Mouse (Mus musculus): Measurements from ENCODE around the gene Clta.

DNA sequence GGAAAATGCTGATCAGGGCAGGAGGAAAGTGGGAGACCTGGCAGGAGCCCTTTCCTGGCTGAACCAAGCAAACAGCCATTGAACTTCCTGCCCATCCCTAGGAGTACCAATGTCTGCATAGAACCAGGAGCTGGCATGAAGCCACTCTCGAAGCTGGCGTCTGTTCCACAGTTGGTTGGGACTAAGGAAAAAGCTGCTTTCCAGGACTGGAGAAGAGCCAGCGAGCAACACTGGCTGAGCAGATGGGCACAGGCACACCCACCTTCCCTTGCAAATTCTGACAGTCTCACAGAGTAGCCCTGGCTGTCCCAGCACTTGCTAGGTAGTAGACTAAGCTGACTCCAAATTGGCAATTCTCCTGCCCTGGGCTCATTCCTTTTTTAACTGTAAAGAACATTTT is 24.5 kb upstream of the Clta start:
- TF ChIP-seq POLR2A (IDR thresholded peaks at IDR 0.05; ENCODE audit: insufficient read depth, low read depth, low read length) (no peak), CTCF (IDR thresholded peaks at IDR 0.05) (no peak), EP300 (IDR thresholded peaks at IDR 0.05; ENCODE audit: insufficient read depth, low read depth, low read length) (no peak)

Data from heart, adult 2 months (tissue).